Mouse (Mus musculus) adrenal gland, adult 18-20 months (tissue): ENCODE results near the gene Esrrb. TPM values are rescaled to one million over a fixed set of nuclear protein-coding genes. Genes with fewer than 3 reads are reported as not detected.

Source experiments
- DNase-seq, 2 experiments: peaks; one replicate each; pipeline ENCODE4 v3.0.0; 2021 to 2022; ENCODE audit warnings: low spot score in 2 of 2
- total RNA-seq, 2 experiments: library from RNA; stranded (reverse); gene quantifications; 1 replicate in 1 of 2; 2 replicates in 1 of 2; pipeline ENCODE4 v1.2.3; 2021

The Esrrb gene
- total RNA-seq, 2 experiments from 2014 or later = 0.27 to 0.67 TPM

DNA sequence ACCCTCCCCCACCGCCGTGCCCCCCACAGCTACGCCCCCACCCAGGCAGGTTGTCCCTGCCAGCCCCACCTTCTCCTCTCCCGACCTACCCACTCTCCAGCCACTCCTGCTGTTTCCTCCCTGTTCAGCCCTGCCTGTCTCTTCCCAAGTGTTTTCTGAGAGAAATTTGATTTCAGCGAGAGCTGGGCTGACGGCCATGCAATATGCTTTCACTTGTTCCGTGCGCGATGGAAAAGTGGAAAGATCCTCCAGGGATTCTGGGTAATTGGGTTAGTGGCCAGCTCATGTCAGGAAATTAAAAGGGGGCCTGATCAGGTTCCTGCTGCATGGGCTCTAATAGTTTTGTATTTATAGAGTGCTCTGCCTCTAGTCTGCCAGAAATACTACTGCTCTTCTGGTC is 131.9 kb downstream of the Esrrb start:
- DNase-seq = no peak

- DNase-seq = no peak
These were observed 136.2 kb downstream of the Esrrb start for GRCm38 (mm10) chr12:86497126-86497525.

GRCm38 (mm10) chr12:86498765-86499164 is 137.8 kb downstream of the Esrrb start:
- no peak for DNase-seq

GRCm38 (mm10) chr12:86501728-86502127 is 140.8 kb downstream of the Esrrb start:
- DNase-seq = no peak

DNA sequence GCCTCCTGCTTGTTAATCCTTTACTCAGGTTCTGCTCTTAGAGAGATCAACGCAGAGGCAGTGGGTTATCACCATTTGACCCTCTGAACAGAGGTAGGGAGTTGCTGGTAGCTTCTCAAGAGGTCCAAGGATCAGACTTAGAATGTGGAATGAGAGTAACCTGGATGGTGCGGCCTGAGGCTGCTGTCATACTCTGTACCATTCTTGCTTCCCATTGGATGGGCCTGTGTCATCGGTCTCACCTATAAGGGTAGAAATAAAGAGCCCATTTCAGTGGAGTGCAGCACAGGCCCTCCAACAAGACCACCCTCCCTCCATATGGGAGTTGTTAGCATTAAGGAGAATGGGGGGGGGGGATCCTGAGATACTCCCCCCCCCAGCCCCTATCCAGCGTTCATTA is 143.0 kb downstream of the Esrrb start:
- no peak for DNase-seq

GRCm38 (mm10) chr12:86504321-86504720 is 143.4 kb downstream of the Esrrb start:
- DNase-seq = no peak

- no peak for DNase-seq
These were observed 146.8 kb downstream of the Esrrb start for GRCm38 (mm10) chr12:86507741-86508140.

GRCm38 (mm10) chr12:86508313-86508988 is 147.5 kb downstream of the Esrrb start:
- DNase-seq = no peak

GRCm38 (mm10) chr12:86509295-86510279 is 148.7 kb downstream of the Esrrb start:
- no peak for DNase-seq

DNA sequence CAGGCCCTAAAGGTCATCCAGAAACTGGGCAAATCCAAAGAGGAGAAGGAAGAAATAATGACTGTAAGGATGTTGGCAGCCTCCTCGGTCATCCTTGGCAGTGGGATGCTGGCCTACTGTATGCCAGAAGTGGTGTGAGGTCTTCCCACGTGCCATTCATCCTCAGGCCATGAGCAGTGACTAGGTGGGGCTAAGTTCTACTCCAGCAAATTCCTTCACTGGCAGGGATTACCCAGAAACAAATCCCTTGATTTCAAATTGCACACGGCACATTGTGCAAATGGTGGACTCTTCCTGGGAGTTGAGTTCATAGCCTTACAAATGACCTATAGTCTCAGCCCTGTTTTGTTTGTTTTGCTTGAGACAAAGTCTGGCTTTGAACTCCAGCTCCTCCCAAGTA is 151.4 kb downstream of the Esrrb start:
- no peak for DNase-seq

DNA sequence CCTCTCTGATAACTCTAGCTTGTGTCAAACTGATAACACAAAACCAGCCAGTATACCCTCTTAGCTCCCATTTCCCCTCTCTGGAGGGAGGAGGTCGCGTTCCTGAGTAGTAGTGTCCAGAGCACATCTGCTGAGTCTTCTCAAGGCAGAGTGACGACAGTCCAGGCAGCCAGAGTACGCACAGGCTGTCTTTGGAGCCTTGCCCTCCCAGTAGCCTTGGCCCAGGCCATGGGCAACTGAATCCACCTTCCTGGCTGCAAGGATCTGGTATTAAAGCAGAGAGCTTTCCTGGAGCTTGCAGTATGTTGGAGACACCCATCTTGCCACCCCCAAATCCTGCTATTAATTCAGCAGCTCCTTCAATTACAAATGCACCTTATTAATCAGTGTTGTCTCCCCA is 152.7 kb downstream of the Esrrb start:
- DNase-seq = no peak

GRCm38 (mm10) chr12:86516602-86517001 is 155.7 kb downstream of the Esrrb start:
- DNase-seq = no peak

- DNase-seq = no peak
These were observed 156.8 kb downstream of the Esrrb start for GRCm38 (mm10) chr12:86517721-86518120.

- no peak for DNase-seq
These were observed 157.8 kb downstream of the Esrrb start for GRCm38 (mm10) chr12:86518746-86519145.

DNA sequence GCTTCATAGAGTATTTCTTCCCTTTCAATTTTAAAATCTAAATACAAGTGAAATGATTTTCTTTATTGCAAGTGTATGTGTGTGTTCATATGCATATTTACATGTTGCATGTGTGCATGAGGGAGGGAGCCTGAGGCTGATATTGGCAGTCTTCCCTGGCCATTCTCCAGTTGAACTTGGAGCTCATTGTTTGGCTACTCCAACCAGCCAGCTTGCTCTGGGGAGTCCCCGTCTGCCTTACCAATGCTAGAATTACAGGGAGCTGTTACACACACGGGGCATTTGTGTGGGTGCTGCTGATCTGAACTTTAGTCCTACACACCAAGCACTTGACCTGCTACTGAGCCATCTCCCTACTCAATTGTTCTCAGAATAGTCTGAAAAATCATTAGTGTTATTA is 173.4 kb downstream of the Esrrb start:
- DNase-seq = no peak

- DNase-seq = no peak
These were observed 176.9 kb downstream of the Esrrb start for GRCm38 (mm10) chr12:86537799-86538198.

DNA sequence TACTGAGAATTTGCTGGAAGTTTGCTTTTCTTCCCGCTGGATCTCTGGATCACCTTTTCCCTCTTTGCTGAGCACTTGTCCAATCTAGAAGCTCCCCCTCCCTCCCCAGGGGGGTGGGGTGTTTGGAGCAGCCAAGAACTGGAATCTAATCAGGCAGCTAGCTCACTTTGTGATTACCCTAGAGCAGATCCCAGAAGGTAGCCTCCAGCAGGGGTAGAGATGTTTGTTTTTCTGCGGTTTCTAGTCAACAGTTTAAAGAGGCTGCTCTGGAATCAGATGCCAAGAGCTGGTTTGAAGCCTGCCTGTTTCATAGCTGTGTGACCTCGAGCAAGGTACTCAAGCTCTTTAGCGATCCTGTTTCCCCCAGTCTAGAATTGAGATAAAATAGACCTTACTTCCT is 177.8 kb downstream of the Esrrb start:
- no peak for DNase-seq

DNA sequence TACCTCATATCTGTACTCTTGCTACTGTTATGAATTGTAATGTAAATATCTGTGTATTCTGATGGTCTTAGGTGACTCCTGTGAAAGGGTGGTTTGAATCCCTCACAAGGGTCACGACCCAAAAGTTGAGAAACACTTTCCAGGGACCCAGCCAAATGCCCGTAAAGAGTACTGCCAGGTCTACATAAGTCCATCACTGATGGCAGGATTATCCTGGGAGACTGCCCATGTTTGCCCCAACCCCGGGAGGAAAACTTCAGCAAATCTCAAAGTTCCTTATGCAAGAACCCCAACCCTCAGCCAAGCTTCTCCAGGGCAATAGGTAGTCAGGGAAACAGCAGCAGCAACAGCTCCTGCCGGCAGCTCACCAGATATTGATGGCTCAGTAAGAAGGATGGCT is 178.6 kb downstream of the Esrrb start:
- no peak for DNase-seq

DNA sequence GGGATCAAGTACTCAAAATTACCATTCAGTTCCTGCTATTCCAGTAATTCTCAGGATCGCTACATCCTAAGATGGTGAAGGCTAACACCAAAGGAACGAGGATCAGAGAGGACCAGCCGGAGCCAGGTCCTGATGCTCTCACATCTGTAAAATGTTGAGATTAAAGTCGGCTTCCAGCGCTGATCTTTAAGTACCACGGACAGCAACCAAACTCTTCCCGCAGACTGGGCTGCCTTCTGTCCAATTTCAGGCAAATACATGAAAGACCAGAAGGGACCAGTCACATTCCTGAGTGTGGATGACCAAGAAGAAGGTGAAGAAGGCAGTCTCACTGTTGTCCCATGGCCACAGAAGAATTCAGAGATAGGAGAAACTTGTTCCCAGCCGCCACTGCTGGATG is 186.9 kb downstream of the Esrrb start:
- no peak for DNase-seq

- DNase-seq = no peak
These were observed 192.1 kb downstream of the Esrrb start for GRCm38 (mm10) chr12:86553037-86553436.

GRCm38 (mm10) chr12:86556796-86557517 is 196.0 kb downstream of the Esrrb start:
- no peak for DNase-seq

DNA sequence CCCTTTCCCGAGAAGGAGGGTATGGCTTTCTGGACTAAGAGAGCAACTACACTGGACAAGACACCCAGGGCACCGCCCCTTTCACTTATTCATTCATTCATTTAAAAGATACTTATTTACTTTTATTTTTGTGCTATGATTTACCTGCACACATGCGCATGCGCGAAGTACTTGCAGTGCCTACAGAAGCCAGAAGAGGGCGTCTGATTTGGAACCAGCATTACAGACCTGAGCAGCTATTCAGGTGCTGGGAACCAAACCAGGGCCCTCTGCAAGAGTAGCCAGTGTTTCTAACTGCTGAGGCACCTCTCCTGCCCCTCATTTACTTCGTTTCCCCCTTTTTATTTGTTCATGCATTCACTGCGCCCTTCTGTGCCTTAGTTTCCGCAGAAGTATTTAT is 198.0 kb downstream of the Esrrb start:
- no peak for DNase-seq
